Mouse (Mus musculus): ENCODE measurements around the gene Iffo2. TPM values are rescaled to one million over a fixed set of nuclear protein-coding genes. Genes with fewer than 3 reads are reported as not detected.

Iffo2 gene
- polyA plus RNA-seq, 1 experiment from 2014 or later = 4.4 TPM

DNA sequence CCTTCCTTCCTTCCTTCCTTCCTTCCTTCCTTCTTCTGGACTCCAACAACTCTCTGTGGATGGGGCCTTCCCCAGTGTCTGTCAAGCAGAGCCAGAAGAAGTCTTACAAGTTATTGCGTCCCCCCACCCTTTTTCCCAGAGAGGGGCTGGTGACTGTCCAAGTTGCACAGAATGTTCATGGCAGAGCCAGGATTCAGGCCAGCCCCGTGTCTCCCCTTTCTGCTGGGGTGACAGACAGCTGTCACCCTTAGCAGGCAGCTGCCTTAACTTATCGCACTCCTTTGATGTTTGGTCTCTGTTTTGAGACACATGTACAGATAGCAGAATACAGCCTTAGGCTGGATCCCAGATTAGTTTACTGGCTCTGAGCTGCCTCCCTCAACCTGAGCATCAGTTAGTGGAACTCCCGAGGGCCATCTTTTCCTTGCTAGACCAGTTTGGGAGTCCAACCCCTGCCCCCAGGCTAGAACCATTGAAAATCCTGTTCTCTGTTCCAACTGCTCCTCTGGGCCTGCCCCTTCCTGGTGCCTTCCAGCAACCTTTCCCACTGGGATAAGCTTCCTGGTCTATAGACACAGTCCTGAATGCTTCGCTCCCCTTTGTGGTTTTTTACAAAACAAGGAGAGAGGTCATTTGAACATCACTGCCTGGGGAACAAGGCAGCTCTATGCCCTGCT lies 59.1 kb downstream of the Iffo2 start:
- WGBS = 50% methylated on average over 5 of the region's 5 CpGs
- no peaks in the 10 kb centered on the region for H3K27me3 ChIP-seq (ENCODE audit: control insufficient read depth, insufficient read depth, low read length)
- no peak overlapping the region for H3K4me2 ChIP-seq (ENCODE audit: low read length)
- H3K36me3 ChIP-seq (ENCODE audit: control insufficient read depth, insufficient read depth, low read length) = no peaks in the 10 kb centered on the region
- H3K27ac ChIP-seq (replicated peaks in 1 of 2; ENCODE audit: control insufficient read depth in 1 of 2, insufficient read depth in 1 of 2, low read depth in 2 of 2, low read length in 2 of 2) = no peak overlapping the region
- H3K9me3 ChIP-seq (ENCODE audit: control insufficient read depth, low read length) = no peaks in the 10 kb centered on the region
- H3K4me1 ChIP-seq (ENCODE audit: control insufficient read depth in 2 of 2, insufficient read depth in 2 of 2, low read length in 2 of 2) = peaks cover 25 to 33% of the 10 kb centered on the region in 2 experiments
- no peak for ATAC-seq (ENCODE audit: insufficient number of reproducible peaks, insufficient read depth, low FRiP score, low read depth)
- H3K9ac ChIP-seq (ENCODE audit: low read length) = 0 out of 2 replicates have a peak overlapping the region, but pooled peaks have one; percentile 26
- no peak overlapping the region for H3K4me3 ChIP-seq (ENCODE audit: control insufficient read depth in 1 of 2, insufficient read depth in 1 of 2, low read depth in 1 of 2, low read length in 2 of 2)

GRCm38 (mm10) chr4:139590446-139590845 lies 60.1 kb downstream of the Iffo2 start:
- no peak overlapping the region for H3K9ac ChIP-seq (ENCODE audit: low read length)
- H3K4me2 ChIP-seq (ENCODE audit: low read length) = no peak overlapping the region
- no peak overlapping the region for H3K27ac ChIP-seq (replicated peaks in 1 of 2; ENCODE audit: control insufficient read depth in 1 of 2, insufficient read depth in 1 of 2, low read depth in 2 of 2, low read length in 2 of 2)
- H3K36me3 ChIP-seq (ENCODE audit: control insufficient read depth, insufficient read depth, low read length) = no peaks in the 10 kb centered on the region
- no peaks in the 10 kb centered on the region for H3K27me3 ChIP-seq (ENCODE audit: control insufficient read depth, insufficient read depth, low read length)
- WGBS = 60% methylated on average over 4 of the region's 4 CpGs
- ATAC-seq (ENCODE audit: insufficient number of reproducible peaks, insufficient read depth, low FRiP score, low read depth) = no peak
- H3K4me3 ChIP-seq (ENCODE audit: control insufficient read depth in 1 of 2, insufficient read depth in 1 of 2, low read depth in 1 of 2, low read length in 2 of 2) = no peak overlapping the region
- no peaks in the 10 kb centered on the region for H3K9me3 ChIP-seq (ENCODE audit: control insufficient read depth, low read length)
- peaks cover 24 to 37% of the 10 kb centered on the region in 2 experiments for H3K4me1 ChIP-seq (ENCODE audit: control insufficient read depth in 2 of 2, insufficient read depth in 2 of 2, low read length in 2 of 2)

DNA sequence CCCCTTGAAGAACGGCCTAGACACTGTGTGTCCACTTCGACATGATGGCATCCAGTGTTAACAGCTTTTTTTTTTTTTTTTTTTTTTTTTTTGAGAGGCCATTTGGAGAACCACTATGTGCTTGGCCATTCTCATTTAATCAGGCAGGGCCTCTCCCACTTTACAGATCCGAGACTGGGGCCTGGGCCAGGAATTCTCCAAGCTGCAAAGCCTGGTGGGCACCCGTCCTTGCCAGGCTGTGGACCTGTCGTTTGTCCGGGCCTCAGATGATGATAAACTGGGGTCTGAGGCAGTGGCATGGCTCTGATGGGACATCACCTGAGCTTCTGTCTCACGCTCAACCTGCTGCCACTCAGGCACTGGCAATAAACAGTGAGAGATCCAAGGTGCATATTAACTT lies 62.5 kb downstream of the Iffo2 start:
- 62% methylated on average over 7 of the region's 7 CpGs for WGBS
- H3K36me3 ChIP-seq (ENCODE audit: control insufficient read depth, insufficient read depth, low read length) = no peaks in the 10 kb centered on the region
- H3K27me3 ChIP-seq (ENCODE audit: control insufficient read depth, insufficient read depth, low read length) = no peaks in the 10 kb centered on the region
- ATAC-seq (ENCODE audit: insufficient number of reproducible peaks, insufficient read depth, low FRiP score, low read depth) = no peak
- H3K9ac ChIP-seq (ENCODE audit: low read length) = no peak overlapping the region
- no peak overlapping the region for H3K27ac ChIP-seq (replicated peaks in 1 of 2; ENCODE audit: control insufficient read depth in 1 of 2, insufficient read depth in 1 of 2, low read depth in 2 of 2, low read length in 2 of 2)
- H3K9me3 ChIP-seq (ENCODE audit: control insufficient read depth, low read length) = no peaks in the 10 kb centered on the region
- H3K4me1 ChIP-seq (ENCODE audit: control insufficient read depth in 2 of 2, insufficient read depth in 2 of 2, low read length in 2 of 2) = peaks cover 28 to 45% of the 10 kb centered on the region in 2 experiments
- no peak overlapping the region for H3K4me2 ChIP-seq (ENCODE audit: low read length)
- no peak overlapping the region for H3K4me3 ChIP-seq (ENCODE audit: control insufficient read depth in 1 of 2, insufficient read depth in 1 of 2, low read depth in 1 of 2, low read length in 2 of 2)

DNA sequence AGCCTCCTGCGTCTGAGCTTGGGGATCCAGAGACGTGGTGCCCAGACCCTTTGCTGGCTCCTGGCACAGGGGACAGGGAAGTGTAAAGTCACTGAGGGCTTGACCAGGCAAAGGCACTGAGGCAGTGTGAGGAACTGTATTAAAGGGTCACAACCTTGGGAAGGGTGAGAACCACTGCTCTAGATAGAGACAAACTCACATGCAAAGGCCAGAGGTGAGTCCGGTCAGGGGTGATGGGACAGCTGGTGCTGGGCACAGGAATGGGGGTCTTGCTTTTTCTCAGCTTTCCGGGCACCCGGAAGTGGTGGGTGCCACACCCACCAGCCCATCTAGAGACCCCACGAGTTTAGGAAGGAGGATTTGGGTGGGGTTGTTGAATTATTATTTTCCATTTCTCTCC lies 63.0 kb downstream of the Iffo2 start:
- no peak for ATAC-seq (ENCODE audit: insufficient number of reproducible peaks, insufficient read depth, low FRiP score, low read depth)
- no peaks in the 10 kb centered on the region for H3K36me3 ChIP-seq (ENCODE audit: control insufficient read depth, insufficient read depth, low read length)
- no peaks in the 10 kb centered on the region for H3K9me3 ChIP-seq (ENCODE audit: control insufficient read depth, low read length)
- no peak overlapping the region for H3K4me3 ChIP-seq (ENCODE audit: control insufficient read depth in 1 of 2, insufficient read depth in 1 of 2, low read depth in 1 of 2, low read length in 2 of 2)
- peaks cover 33 to 50% of the 10 kb centered on the region in 2 experiments for H3K4me1 ChIP-seq (ENCODE audit: control insufficient read depth in 2 of 2, insufficient read depth in 2 of 2, low read length in 2 of 2)
- H3K27me3 ChIP-seq (ENCODE audit: control insufficient read depth, insufficient read depth, low read length) = no peaks in the 10 kb centered on the region
- H3K9ac ChIP-seq (ENCODE audit: low read length) = no peak overlapping the region
- 77% methylated on average over 6 of the region's 6 CpGs for WGBS
- no peak overlapping the region for H3K4me2 ChIP-seq (ENCODE audit: low read length)
- no peak overlapping the region for H3K27ac ChIP-seq (replicated peaks in 1 of 2; ENCODE audit: control insufficient read depth in 1 of 2, insufficient read depth in 1 of 2, low read depth in 2 of 2, low read length in 2 of 2)

- Histone ChIP-seq H3K4me2 (ENCODE audit: low read length) (no peak overlapping the region), H3K27ac (replicated peaks in 1 of 2; ENCODE audit: control insufficient read depth in 1 of 2, insufficient read depth in 1 of 2, low read depth in 2 of 2, low read length in 2 of 2) (0 out of 4 replicates have a peak overlapping the region, but pooled peaks of 1 of the 2 experiments have one; percentile 16), H3K9ac (ENCODE audit: low read length) (no peak overlapping the region), H3K9me3 (ENCODE audit: control insufficient read depth, low read length) (no peaks in the 10 kb centered on the region), H3K36me3 (ENCODE audit: control insufficient read depth, insufficient read depth, low read length) (no peaks in the 10 kb centered on the region), H3K4me1 (ENCODE audit: control insufficient read depth in 2 of 2, insufficient read depth in 2 of 2, low read length in 2 of 2) (peaks cover 38 to 53% of the 10 kb centered on the region in 2 experiments), H3K4me3 (ENCODE audit: control insufficient read depth in 1 of 2, insufficient read depth in 1 of 2, low read depth in 1 of 2, low read length in 2 of 2) (no peak overlapping the region), H3K27me3 (ENCODE audit: control insufficient read depth, insufficient read depth, low read length) (no peaks in the 10 kb centered on the region)
- 69% methylated on average over 3 of the region's 3 CpGs for WGBS
- ATAC-seq (ENCODE audit: insufficient number of reproducible peaks, insufficient read depth, low FRiP score, low read depth) = no peak
Observed at GRCm38 (mm10) chr4:139594062-139594461, 63.7 kb downstream of the Iffo2 start.

DNA sequence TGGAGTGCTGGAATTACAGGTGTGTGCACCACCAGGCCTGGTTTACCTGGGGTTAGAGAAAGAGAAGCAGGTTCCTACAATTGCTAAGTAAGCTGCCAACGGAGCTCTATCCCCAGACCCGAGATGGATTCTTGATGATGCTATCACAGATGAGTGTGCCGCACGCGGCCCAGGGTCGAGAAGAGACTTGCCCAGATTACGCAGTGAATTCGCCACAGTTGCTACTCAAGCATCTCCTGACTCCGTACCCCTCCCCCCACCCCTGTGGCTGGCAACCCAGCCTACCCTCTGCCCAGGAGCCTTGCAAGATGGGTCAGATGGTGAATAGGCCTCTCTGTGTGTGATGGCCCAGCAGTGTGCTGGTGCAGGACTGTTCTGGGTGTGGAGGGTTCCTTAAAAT lies 66.4 kb downstream of the Iffo2 start:
- H3K9ac ChIP-seq (ENCODE audit: low read length) = no peak overlapping the region
- no peak overlapping the region for H3K4me3 ChIP-seq (ENCODE audit: control insufficient read depth in 1 of 2, insufficient read depth in 1 of 2, low read depth in 1 of 2, low read length in 2 of 2)
- peak overlapping the region in 1 of 2 experiments; percentile 79; a peak in 3 of 4 replicates for H3K27ac ChIP-seq (replicated peaks in 1 of 2; ENCODE audit: control insufficient read depth in 1 of 2, insufficient read depth in 1 of 2, low read depth in 2 of 2, low read length in 2 of 2)
- no peaks in the 10 kb centered on the region for H3K27me3 ChIP-seq (ENCODE audit: control insufficient read depth, insufficient read depth, low read length)
- 45% methylated on average over 9 of the region's 9 CpGs for WGBS
- no peak overlapping the region for H3K4me2 ChIP-seq (ENCODE audit: low read length)
- H3K4me1 ChIP-seq (ENCODE audit: control insufficient read depth in 2 of 2, insufficient read depth in 2 of 2, low read length in 2 of 2) = peaks cover 54 to 63% of the 10 kb centered on the region in 2 experiments
- ATAC-seq (ENCODE audit: insufficient number of reproducible peaks, insufficient read depth, low FRiP score, low read depth) = no peak
- no peaks in the 10 kb centered on the region for H3K9me3 ChIP-seq (ENCODE audit: control insufficient read depth, low read length)
- H3K36me3 ChIP-seq (ENCODE audit: control insufficient read depth, insufficient read depth, low read length) = no peaks in the 10 kb centered on the region

GRCm38 (mm10) chr4:139597286-139598284 lies 67.2 kb downstream of the Iffo2 start:
- H3K27me3 ChIP-seq (ENCODE audit: control insufficient read depth, insufficient read depth, low read length) = no peaks in the 10 kb centered on the region
- peak overlapping the region; percentile 23; the same call in 1 of the 2 replicates for H3K9ac ChIP-seq (ENCODE audit: low read length)
- H3K27ac ChIP-seq (replicated peaks in 1 of 2; ENCODE audit: control insufficient read depth in 1 of 2, insufficient read depth in 1 of 2, low read depth in 2 of 2, low read length in 2 of 2) = peak overlapping the region; percentile 79 to 94
- peak overlapping the region in 1 of 2 experiments; percentile 22; a peak in 1 of 4 replicates for H3K4me3 ChIP-seq (ENCODE audit: control insufficient read depth in 1 of 2, insufficient read depth in 1 of 2, low read depth in 1 of 2, low read length in 2 of 2)
- WGBS = 35% methylated on average over 20 of the region's 20 CpGs
- no peaks in the 10 kb centered on the region for H3K36me3 ChIP-seq (ENCODE audit: control insufficient read depth, insufficient read depth, low read length)
- H3K4me2 ChIP-seq (ENCODE audit: low read length) = peak overlapping the region; percentile 52
- H3K9me3 ChIP-seq (ENCODE audit: control insufficient read depth, low read length) = no peaks in the 10 kb centered on the region
- no peak for ATAC-seq (ENCODE audit: insufficient number of reproducible peaks, insufficient read depth, low FRiP score, low read depth)
- H3K4me1 ChIP-seq (ENCODE audit: control insufficient read depth in 2 of 2, insufficient read depth in 2 of 2, low read length in 2 of 2) = peaks cover 63 to 70% of the 10 kb centered on the region in 2 experiments

Data from heart, embryonic 14.5 days (tissue).